Mouse (Mus musculus) MEL (cell line): ENCODE results near the gene Pim1. TPM values are rescaled to one million over a fixed set of nuclear protein-coding genes. Genes with fewer than 3 reads are reported as not detected.

ENCODE experiments used
- DNase-seq: peaks from one replicate; pipeline ENCODE4 v3.0.0; 2011; ENCODE audit warnings: low read depth, low spot score
- H3K27ac ChIP-seq: 2 replicates; pipeline ENCODE4 v1.5.1; 2012; ENCODE audit warnings: low read depth, mild to moderate bottlenecking, control low read depth, low read length, moderate library complexity; ENCODE audit not compliant: control insufficient read depth
- H3K27me3 ChIP-seq, 2 experiments: fragments of 150-350 bp in 1 of 2; sonication (generic) in 1 of 2; 2 replicates each; pipeline ENCODE4 v1.6.1; 2012; ENCODE audit warnings: low read length in 2 of 2, mild to moderate bottlenecking in 2 of 2, improper control_type of control experiment in 1 of 2, moderate library complexity in 1 of 2; ENCODE audit not compliant: insufficient read depth in 2 of 2, control insufficient read depth in 1 of 2
- H3K36me3 ChIP-seq, 2 experiments: 2 replicates each; pipeline ENCODE4 v1.6.1; 2012 to 2014; ENCODE audit warnings: low read length in 2 of 2, improper control_type of control experiment in 1 of 2, inconsistent platforms in 1 of 2, mild to moderate bottlenecking in 1 of 2; ENCODE audit not compliant: insufficient read depth in 2 of 2, control insufficient read depth in 1 of 2
- H3K4me1 ChIP-seq, 2 experiments: fragments of 150-350 bp in 1 of 2; sonication (generic) in 1 of 2; 2 replicates each; pipeline ENCODE4 v1.6.1; 2012; ENCODE audit warnings: low read length in 2 of 2, improper control_type of control experiment in 1 of 2, mild to moderate bottlenecking in 1 of 2; ENCODE audit not compliant: insufficient read depth in 2 of 2, control insufficient read depth in 1 of 2
- H3K4me3 ChIP-seq, 2 experiments: fragments of 150-350 bp in 1 of 2; sonication (generic) in 1 of 2; 2 replicates each; pipeline ENCODE4 v1.5.1; 2012; ENCODE audit warnings: low read depth in 2 of 2, low read length in 2 of 2, mild to moderate bottlenecking in 2 of 2, moderate library complexity in 2 of 2, control low read depth in 1 of 2, improper control_type of control experiment in 1 of 2; ENCODE audit not compliant: control insufficient read depth in 1 of 2, insufficient read depth in 1 of 2
- H3K79me2 ChIP-seq: 2 replicates; pipeline ENCODE4 v1.6.1; 2012; ENCODE audit warnings: mild to moderate bottlenecking, low read length, moderate library complexity; ENCODE audit not compliant: control insufficient read depth, poor library complexity, insufficient read depth
- H3K9ac ChIP-seq: 2 replicates; pipeline ENCODE4 v1.6.1; 2012; ENCODE audit warnings: low read depth, mild to moderate bottlenecking, control low read depth, low read length, moderate library complexity; ENCODE audit not compliant: control insufficient read depth, poor library complexity, severe bottlenecking
- H3K9me3 ChIP-seq: fragments of 150-350 bp; sonication (generic); replicated peaks from 2 replicates; pipeline ENCODE4 v1.6.1; 2012; ENCODE audit warnings: mild to moderate bottlenecking, low read length, improper control_type of control experiment, moderate library complexity; ENCODE audit not compliant: insufficient read depth
- BHLHE40 ChIP-seq: IDR thresholded peaks from 2 replicates; pipeline ENCODE4 v1.6.1; 2012; ENCODE audit warnings: low read depth, mild to moderate bottlenecking, inconsistent platforms, low read length, improper control_type of control experiment, borderline replicate concordance
- E2F4 ChIP-seq: IDR thresholded peaks from 2 replicates; pipeline ENCODE4 v1.6.1; 2011; ENCODE audit warnings: low read depth, low read length, improper control_type of control experiment, borderline replicate concordance
- EP300 ChIP-seq, 2 experiments: IDR thresholded peaks; 2 replicates each; pipeline ENCODE4 v1.6.1; 2011; ENCODE audit warnings: improper control_type of control experiment in 2 of 2, low read length in 2 of 2, low read depth in 1 of 2, mild to moderate bottlenecking in 1 of 2
- ETS1 ChIP-seq: IDR thresholded peaks from 2 replicates; pipeline ENCODE4 v1.6.1; 2012; ENCODE audit warnings: low read depth, mild to moderate bottlenecking, inconsistent platforms, low read length, improper control_type of control experiment, moderate library complexity
- GATA1 ChIP-seq: IDR thresholded peaks from 2 replicates; pipeline ENCODE4 v1.6.1; 2011; ENCODE audit warnings: low read depth, low read length, improper control_type of control experiment
- KAT2A ChIP-seq: conservative IDR thresholded peaks from 2 replicates; pipeline ENCODE4 v1.6.1; 2012; ENCODE audit warnings: low read depth, low read length, improper control_type of control experiment, inconsistent platforms
- MAFK ChIP-seq: IDR thresholded peaks from 2 replicates; pipeline ENCODE4 v1.6.1; 2011; ENCODE audit warnings: low read depth, mild to moderate bottlenecking, low read length, improper control_type of control experiment, borderline replicate concordance
- MEF2A ChIP-seq: IDR thresholded peaks from 2 replicates; pipeline ENCODE4 v1.6.1; 2014; ENCODE audit warnings: low read depth, mild to moderate bottlenecking, inconsistent platforms, low read length, improper control_type of control experiment; ENCODE audit not compliant: poor library complexity, insufficient replicate concordance, severe bottlenecking; ENCODE audit errors: extremely low read depth
- MXI1 ChIP-seq: IDR thresholded peaks from 2 replicates; pipeline ENCODE4 v1.6.1; 2011; ENCODE audit warnings: mild to moderate bottlenecking, low read depth, low read length, improper control_type of control experiment
- MYB ChIP-seq: IDR thresholded peaks from 2 replicates; pipeline ENCODE4 v1.6.1; 2011; ENCODE audit warnings: mild to moderate bottlenecking, low read depth, low read length, improper control_type of control experiment
- MYC ChIP-seq: IDR thresholded peaks from 2 replicates; pipeline ENCODE4 v1.6.1; 2011; ENCODE audit warnings: low read depth, mild to moderate bottlenecking, low read length, improper control_type of control experiment, moderate library complexity
- NELFE ChIP-seq: IDR thresholded peaks from 2 replicates; pipeline ENCODE4 v1.6.1; 2011; ENCODE audit warnings: low read depth, low read length, improper control_type of control experiment
- NRF1 ChIP-seq: IDR thresholded peaks from 2 replicates; pipeline ENCODE4 v1.6.1; 2014; ENCODE audit warnings: low read depth, mild to moderate bottlenecking, inconsistent platforms, low read length, improper control_type of control experiment, moderate library complexity; ENCODE audit not compliant: poor library complexity, insufficient read depth, severe bottlenecking
- POLR2A ChIP-seq, 2 experiments: IDR thresholded peaks; 2 replicates each; pipeline ENCODE4 v1.6.1; 2011 to 2012; ENCODE audit warnings: low read length in 2 of 2, mild to moderate bottlenecking in 2 of 2, control low read depth in 1 of 2, improper control_type of control experiment in 1 of 2, low read depth in 1 of 2, moderate library complexity in 1 of 2; ENCODE audit not compliant: control insufficient read depth in 1 of 2, insufficient read depth in 1 of 2, poor library complexity in 1 of 2
- RAD21 ChIP-seq: IDR thresholded peaks from 2 replicates; pipeline ENCODE4 v1.6.1; 2011; ENCODE audit warnings: mild to moderate bottlenecking, low read depth, low read length, improper control_type of control experiment
- RCOR1 ChIP-seq: IDR thresholded peaks from 2 replicates; pipeline ENCODE4 v1.6.1; 2012; ENCODE audit warnings: low read depth, mild to moderate bottlenecking, inconsistent platforms, low read length, improper control_type of control experiment
- SMC3 ChIP-seq: IDR thresholded peaks from 2 replicates; pipeline ENCODE4 v1.6.1; 2011; ENCODE audit warnings: low read depth, low read length, improper control_type of control experiment
- TAL1 ChIP-seq: IDR thresholded peaks from 2 replicates; pipeline ENCODE4 v1.6.1; 2012; ENCODE audit warnings: mild to moderate bottlenecking, inconsistent platforms, low read length, moderate library complexity, mixed read lengths
- TCF12 ChIP-seq: IDR thresholded peaks from 2 replicates; pipeline ENCODE4 v1.6.1; 2014; ENCODE audit warnings: low read depth, mild to moderate bottlenecking, inconsistent platforms, low read length, improper control_type of control experiment, moderate library complexity
- USF1 ChIP-seq: IDR thresholded peaks from 2 replicates; pipeline ENCODE4 v1.6.1; 2014; ENCODE audit warnings: low read depth, mild to moderate bottlenecking, inconsistent platforms, low read length, improper control_type of control experiment, moderate library complexity
- USF2 ChIP-seq, 2 experiments: IDR thresholded peaks; 2 replicates each; pipeline ENCODE4 v1.6.1; 2011 to 2012; ENCODE audit warnings: improper control_type of control experiment in 2 of 2, low read length in 2 of 2, borderline replicate concordance in 1 of 2, inconsistent platforms in 1 of 2, low read depth in 1 of 2, mild to moderate bottlenecking in 1 of 2; ENCODE audit not compliant: insufficient read depth in 1 of 2
- ZC3H11A ChIP-seq: IDR thresholded peaks from 2 replicates; pipeline ENCODE4 v1.6.1; 2012; ENCODE audit warnings: low read depth, mild to moderate bottlenecking, inconsistent platforms, low read length, improper control_type of control experiment
- ZMIZ1 ChIP-seq: IDR thresholded peaks from 2 replicates; pipeline ENCODE4 v1.6.1; 2012; ENCODE audit warnings: low read depth, mild to moderate bottlenecking, inconsistent platforms, low read length, improper control_type of control experiment, moderate library complexity
- polyA plus RNA-seq, 2 experiments: library from polyadenylated mRNA; stranded (reverse) in 1 of 2; unstranded in 1 of 2; fragments of >175 nt in 1 of 2; fragments of >200 nt in 1 of 2; gene quantifications; 2 replicates each; pipeline versions ENCODE4 v1.2.1 to v1.2.4; 2012; ENCODE audit warnings: low replicate concordance in 2 of 2, low read depth in 1 of 2; ENCODE audit not compliant: insufficient read length in 2 of 2, insufficient read depth in 1 of 2, missing spikeins in 1 of 2
- total RNA-seq: library from RNA; depleted of rRNA; stranded (reverse); fragments of 300-350 nt; gene quantifications from 2 replicates; pipeline ENCODE4 v1.2.3, GENCODE M21; 2012

Pim1 gene
- total and polyA plus RNA-seq, 3 experiments = 30.6 to 52.1 TPM; not detected in 1

GRCm38 (mm10) chr17:29447323-29447722, 43.2 kb upstream of the Pim1 start:
- Histone ChIP-seq H3K4me3 (no peak overlapping the region), H3K36me3 (peaks cover 0 to 24% of the 10 kb centered on the region in 2 experiments; a peak in 2 of 4 replicates), H3K9ac (no peak overlapping the region), H3K9me3 (no peaks in the 10 kb centered on the region), H3K27me3 (no peaks in the 10 kb centered on the region), H3K4me1 (peaks cover 5 to 52% of the 10 kb centered on the region in 2 experiments), H3K79me2 (no peaks in the 10 kb centered on the region), H3K27ac (peak overlapping the region; percentile 35; the same call in 1 of the 2 replicates)
- TF ChIP-seq MXI1 (no peak), EP300 (IDR thresholded peaks at IDR 0.05; ENCODE audit: low read depth in 1 of 2, low read length in 2 of 2) (peak; percentile 77 to 84), GATA1 (peak; percentile 81), RCOR1 (peak; percentile 79), ETS1 (peak; percentile 71), USF1 (no peak), MEF2A (no peak), TCF12 (peak; percentile 80), SMC3 (0 out of 2 replicates have a peak, but pooled peaks have one; percentile 4), TAL1 (peak; percentile 92)
- DNase-seq = peak; percentile 77

- TF ChIP-seq E2F4 (no peak), USF2 (IDR thresholded peaks at IDR 0.05; ENCODE audit: borderline replicate concordance in 1 of 2, insufficient read depth in 1 of 2, low read depth in 1 of 2, low read length in 2 of 2) (no peak), MYC (no peak), KAT2A (no peak), MEF2A (no peak), USF1 (no peak), MAFK (no peak), NELFE (no peak), BHLHE40 (no peak), POLR2A (IDR thresholded peaks at IDR 0.05; ENCODE audit: control insufficient read depth in 1 of 2, insufficient read depth in 1 of 2, low read depth in 1 of 2, low read length in 2 of 2, poor library complexity in 1 of 2) (no peak), EP300 (IDR thresholded peaks at IDR 0.05; ENCODE audit: low read depth in 1 of 2, low read length in 2 of 2) (no peak), RAD21 (no peak), NRF1 (no peak), MYB (no peak), ZMIZ1 (no peak), ETS1 (no peak), TAL1 (no peak), ZC3H11A (no peak)
- TF ChIP-seq, all 39 proteins: peak for 0
- H3K4me1 ChIP-seq = peaks cover 5 to 44% of the 10 kb centered on the region in 2 experiments
- H3K36me3 ChIP-seq = peaks cover 0 to 23% of the 10 kb centered on the region in 2 experiments; a peak in 2 of 4 replicates
- no peaks in the 10 kb centered on the region for H3K9me3 ChIP-seq
- DNase-seq = no peak
- H3K27ac ChIP-seq = no peak overlapping the region
- H3K4me3 ChIP-seq = no peak overlapping the region
- H3K9ac ChIP-seq = no peak overlapping the region
- H3K79me2 ChIP-seq = no peaks in the 10 kb centered on the region
- H3K27me3 ChIP-seq = no peaks in the 10 kb centered on the region; a peak in 1 of 4 replicates
These were observed 42.5 kb upstream of the Pim1 start for GRCm38 (mm10) chr17:29448055-29448454.
